Mouse (Mus musculus) adrenal gland, postnatal 10 days (tissue): ENCODE results near the gene Plekha3. TPM values are rescaled to one million over a fixed set of nuclear protein-coding genes. Genes with fewer than 3 reads are reported as not detected.
A peak's percentile ranks its signal among the peaks of the same experiment; 100 is the strongest.

Experiments
- DNase-seq: peaks from one replicate; pipeline ENCODE4 v3.0.0; 2021; ENCODE audit warnings: mixed read lengths
- long read RNA-seq, 2 experiments: library from polyadenylated mRNA; stranded (forward); transcript quantifications; one replicate each; pipeline ENCODE4 v2.0.0; 2021
- total RNA-seq, 2 experiments: library from RNA; stranded (reverse); gene quantifications; 2 replicates each; pipeline ENCODE4 v1.2.3; 2021

Gene Plekha3
- total RNA-seq, result 10 to 100 TPM; 28.5 to 31.9 TPM
- long read RNA-seq, experiment 1, transcript Plekha3-201 (8 exons, 2,534 nt), result major isoform, 66 of 77 reads
- long read RNA-seq, experiment 1, partial matches to known transcripts, result 9 of 77 reads
- long read RNA-seq, experiment 1, other reads (novel, unspliced or antisense), result 2 of 77 reads
- long read RNA-seq, experiment 2, transcript Plekha3-201 (8 exons, 2,534 nt), result major isoform, 35 of 37 reads
- long read RNA-seq, experiment 2, partial matches to known transcripts, result 1 of 37 reads
- long read RNA-seq, experiment 2, other reads (novel, unspliced or antisense), result 1 of 37 reads

DNA sequence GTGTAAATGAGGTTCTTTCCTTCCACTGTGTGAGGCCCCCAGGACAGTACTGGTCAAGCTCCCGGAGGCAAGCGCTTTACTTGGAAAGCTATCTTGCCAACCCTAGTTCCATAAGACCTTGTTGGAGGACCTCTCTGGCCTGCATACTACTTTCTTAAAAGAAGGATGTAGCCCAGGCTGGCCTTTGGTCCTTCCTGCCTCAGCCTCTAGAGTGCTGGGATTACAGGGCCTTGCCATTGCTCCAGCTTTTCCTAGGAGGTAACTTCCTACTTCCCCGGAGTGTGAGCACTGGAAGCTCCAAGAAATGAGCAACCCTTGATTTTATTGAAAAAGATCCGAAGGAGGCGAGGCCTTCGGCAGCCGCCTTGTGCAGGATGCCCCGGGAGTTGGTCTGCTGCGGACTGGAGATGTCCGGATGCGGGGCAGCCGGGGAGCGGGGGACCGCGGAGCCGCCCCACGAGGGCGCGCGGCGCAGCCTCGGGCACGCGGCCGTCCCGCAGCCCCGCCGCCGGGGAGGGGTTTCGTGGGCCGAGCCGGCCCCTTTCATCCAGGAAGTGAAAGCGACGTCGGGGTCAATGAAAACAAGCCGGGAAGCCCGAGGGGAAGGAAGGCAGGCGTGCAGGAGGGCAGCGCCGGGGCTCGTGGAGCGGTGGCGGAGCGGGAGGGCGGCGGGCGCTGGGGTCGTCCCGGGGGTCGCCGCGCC is at the start of gene Plekha3:
Gene Plekha3, plus strand, starts transcription at position 557 of the 703 bp plus-strand sequence.
- peak; percentile 92 for DNase-seq

DNA sequence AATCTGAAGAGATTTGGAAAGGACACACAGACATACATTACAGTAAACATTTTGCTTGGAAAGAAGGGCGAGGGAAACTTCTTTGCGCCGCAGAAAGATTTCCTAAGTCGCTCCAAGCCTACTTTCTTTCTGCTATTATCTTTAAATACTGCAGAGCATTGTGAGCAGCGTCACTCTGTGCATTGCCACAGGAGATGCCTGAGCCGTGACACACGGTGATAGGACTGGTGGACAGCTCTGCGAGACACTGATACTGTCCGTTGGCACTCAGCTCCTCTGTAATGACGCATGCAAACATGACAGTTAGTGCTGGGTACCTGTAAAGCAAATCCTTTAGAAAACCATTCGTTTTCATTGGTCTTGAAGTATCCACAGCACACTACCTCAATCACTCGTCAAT is 44.8 kb upstream of the Plekha3 start:
- no peak for DNase-seq

DNA sequence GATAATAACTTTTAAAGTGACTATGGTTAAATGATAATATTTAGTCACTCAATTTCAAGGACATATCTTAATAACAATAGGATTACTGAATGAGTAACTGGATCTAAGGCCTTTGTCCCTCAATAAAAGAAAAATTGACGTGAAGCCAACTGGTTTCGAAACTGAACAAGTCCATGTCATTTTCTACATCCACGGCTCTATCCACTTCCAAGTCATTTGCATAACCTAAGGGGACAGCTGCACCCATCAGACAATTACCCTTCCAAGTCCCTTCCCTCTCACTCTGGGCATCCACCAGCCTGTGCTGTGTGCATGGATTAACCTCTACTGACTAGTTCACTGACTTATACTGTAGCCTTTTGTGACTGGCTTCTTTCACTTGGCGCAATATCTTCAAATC is 43.5 kb upstream of the Plekha3 start:
- DNase-seq, result peak; percentile 13

DNA sequence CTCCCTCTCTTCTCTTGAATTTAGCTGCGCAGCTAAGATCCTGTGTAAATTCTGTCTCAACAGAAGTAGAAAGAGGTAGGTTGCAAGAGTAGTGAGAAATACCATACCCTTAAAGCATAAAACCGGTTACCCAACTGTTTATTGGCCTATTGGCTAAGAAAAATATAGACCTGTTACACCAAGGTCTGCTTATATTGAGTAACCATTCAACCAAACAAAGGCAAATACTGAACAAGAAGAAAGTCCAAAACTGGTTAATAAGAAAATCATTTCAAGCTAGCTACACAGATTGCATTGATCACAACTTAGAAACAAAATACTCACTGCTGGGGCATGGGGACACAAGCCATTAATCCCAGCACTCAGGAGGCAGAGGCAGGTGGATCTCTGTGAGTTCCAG is 35.4 kb upstream of the Plekha3 start:
- DNase-seq, result no peak

DNA sequence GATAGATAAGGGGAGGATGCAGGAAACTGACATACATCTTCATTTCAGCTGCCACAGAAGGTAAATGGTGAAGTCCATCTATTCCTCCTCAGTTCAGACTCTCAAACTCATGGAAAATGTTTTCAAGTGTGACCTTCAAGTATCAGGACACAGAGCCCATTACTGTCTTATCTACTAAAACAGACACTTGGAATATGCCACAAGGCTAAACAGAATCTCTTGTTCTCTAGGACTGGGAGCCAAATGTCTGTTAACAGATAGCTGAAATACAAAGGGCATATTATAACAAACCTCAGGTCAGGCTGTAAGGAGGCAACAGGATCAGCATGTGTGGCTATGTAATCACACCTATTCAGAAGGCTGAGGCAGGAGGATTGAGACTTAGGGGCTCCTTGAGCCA is 31.3 kb upstream of the Plekha3 start:
- DNase-seq, result no peak

DNA sequence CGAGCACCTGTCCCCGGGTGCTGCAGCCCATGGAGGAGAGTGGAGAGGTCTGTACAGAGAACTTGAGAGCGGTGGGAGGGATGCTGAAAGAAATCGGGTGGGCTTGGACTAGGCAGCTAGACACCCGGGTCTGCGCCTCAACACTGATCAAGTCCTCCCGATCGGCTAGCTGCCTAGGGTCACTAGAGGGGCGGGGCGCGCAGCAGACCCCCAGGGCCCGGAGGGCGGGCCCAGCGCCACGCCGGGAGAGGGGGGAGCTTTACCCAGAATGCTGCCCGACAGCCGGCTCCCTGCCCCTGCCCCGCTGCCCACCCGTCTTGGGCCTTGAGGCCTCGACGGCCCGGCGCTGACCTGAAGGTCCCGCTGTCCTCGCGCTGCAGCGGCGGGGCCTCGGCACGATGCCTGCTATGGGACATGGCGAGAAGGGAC is 27.6 kb upstream of the Plekha3 start:
- no peak for DNase-seq

DNA sequence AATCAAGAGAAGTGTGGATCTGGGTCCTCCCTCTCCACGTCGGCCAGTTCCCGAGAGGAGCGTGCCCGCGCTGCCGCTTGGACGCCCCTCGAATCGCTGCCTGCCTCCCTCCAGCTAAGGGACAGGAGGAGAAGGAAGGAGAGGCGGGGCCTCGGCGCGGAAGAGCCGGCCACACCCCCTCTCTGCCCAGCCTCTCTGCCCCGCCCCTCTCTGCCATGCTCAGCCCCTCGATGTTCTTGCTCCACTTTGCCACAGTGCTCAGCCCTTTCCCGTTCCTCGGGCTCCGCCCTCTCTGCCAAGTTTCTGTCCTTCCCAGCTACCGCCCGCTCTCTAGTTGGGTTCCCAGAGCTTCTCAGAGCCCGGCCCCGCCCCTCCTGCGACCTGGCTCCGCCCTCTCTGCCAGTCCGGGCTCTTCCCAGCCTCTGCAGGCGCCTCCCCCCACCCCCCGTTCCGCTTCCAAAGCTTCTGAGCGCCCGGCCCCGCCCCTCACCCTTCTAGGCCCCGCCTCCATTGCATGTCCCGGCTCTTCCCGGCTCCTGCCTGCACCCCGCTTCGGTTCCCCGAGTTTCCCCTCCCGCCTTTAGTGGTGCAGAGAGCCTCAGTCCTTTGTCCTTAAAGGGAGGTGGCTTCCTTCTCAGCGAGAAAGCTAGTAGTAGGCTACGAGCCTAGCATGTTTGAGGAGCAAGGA is 27.1 kb upstream of the Plekha3 start, which contains the start of the genes Prkra and Pjvk:
Gene Prkra, minus strand, starts transcription at position 133 of the 688 bp plus-strand sequence.
Gene Pjvk, plus strand, starts transcription at position 594 of the 688 bp plus-strand sequence.
- DNase-seq, result peak; percentile 99

DNA sequence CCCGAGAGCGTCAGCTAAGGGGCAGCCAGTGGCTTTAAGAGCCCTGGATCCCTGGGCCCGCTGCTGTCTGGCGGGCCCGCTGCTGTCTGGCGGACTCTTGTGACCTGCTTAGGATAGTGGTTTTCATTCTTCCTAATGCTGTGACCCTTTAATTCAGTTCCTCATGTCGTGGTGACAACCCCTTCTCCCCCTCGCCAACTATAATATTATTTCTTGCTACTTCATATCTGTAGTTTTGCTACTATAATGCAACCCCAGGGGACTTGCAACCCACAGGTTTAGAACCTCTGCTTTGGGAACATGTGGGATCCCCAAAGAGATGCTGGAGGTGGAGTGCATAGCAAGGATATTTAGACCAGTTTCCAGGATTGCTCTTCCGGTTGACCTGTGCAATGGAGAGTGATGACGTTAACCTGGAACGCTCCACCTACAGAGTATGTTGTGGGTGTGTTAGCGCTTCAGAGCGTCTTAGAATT is 26.4 kb upstream of the Plekha3 start:
- DNase-seq, result no peak

DNA sequence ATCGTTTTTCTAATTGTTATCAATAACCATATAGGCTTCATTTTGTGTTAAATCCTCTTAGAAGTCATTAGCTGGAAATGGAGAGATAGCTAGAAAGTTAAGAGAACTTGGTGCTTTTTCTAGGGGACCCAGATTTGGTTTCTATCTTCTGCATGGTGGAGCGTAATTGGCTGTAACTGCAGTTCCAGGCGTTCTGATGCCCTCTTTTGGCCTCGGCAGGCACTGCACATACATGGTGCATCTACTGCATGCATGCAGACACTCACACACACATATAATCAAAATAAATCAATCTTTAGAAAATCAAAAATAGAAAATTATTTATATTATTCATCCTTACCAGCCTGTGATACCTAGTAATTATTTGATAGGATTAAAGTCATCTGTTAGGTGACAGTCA is 22.0 kb upstream of the Plekha3 start:
- no peak for DNase-seq

DNA sequence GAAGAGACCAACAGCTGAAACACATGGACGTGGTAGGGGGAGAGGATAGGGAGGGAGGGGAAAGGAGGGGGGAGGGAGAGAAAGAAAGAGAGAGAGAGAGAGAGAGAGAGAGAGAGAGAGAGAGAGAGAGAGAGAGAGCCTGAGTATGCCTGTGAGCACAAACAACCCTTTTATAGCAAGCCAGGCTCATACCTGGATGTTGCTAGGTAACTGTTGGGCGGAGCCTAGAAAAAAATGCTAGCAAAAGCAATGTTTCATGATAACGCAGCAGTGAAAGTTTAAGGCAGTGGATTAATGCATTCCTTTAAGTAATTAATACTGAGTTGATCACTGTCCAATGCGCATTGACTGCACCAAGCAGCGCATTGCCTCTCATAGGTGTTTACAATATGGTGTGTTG is 20.4 kb upstream of the Plekha3 start:
- DNase-seq, result no peak

DNA sequence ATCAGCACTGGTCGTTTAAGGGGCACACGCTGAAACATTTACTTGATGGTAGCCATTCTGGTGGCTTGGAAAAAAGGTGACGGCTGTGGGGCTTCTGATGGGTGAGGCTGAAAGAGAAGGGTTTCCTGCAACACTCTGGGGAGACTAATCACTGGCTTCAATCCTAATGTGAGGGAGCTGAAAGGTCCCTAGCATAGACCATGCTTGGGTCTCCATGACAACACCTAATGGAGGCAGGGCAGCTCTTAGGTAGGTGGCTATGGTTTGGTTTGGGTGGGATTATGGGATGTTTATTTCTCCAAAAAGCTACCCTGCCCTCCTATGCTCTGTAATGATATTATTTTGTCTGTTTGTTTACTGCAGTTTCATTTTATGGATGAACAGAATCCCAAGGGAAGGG is 19.6 kb upstream of the Plekha3 start:
- DNase-seq, result no peak

DNA sequence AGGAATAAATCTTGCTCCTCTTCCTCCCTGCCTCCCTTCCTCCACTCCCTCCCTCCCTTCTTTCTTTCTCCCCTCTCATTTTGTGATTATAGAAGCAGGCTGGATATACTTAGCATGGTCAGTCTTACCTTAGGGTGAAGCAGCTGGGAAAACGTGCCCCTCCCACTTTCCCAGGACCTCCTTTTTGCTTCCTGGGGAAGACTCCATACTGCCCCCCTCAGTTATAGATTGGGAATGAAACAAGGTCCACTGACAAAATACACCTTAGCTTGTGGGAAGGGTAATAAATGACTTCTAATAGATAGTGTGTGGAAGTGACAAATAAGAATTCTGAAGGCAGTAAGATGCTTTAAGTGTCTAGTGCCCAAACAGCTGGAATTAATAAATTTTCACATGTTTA is 19.1 kb upstream of the Plekha3 start:
- peak; percentile 15 for DNase-seq

DNA sequence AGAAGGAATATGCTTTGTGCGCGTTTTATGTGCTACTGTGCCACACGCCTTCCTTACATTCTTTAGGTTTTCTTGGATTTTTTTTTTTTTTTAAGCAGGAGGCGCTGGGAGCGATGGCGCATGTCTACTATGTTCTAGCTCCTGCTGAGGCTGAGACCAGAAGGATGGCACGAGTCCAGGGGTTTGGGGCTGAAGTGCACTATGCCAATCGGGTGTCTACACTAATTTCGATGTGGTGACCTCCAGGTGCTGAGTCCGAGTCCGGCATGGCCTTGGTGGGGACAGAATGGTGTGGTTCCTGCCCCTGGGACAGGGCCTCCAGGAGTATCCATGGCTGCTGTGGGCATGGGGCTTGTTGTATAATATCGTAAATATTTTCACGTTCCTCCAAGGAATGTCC is 16.5 kb upstream of the Plekha3 start:
- no peak for DNase-seq

DNA sequence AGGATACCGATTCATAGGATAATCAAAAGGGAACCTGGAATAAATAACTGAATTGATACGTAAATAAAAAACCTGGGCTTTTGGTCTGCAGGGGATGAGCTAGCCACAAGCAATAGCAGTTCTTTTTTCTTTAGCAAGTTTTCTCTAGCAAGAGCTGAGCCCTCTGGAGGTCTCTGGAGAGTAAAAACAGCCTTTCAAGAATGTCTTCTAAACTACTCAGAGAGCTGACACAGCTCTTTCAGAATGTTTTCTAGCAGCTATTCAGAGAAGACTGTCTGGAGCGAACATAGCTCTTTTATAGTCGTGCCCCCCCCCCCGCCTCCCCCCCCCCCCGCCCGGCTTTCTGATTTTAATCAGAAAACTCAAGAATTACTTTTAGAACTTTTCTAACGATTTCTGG is 15.7 kb upstream of the Plekha3 start:
- no peak for DNase-seq

DNA sequence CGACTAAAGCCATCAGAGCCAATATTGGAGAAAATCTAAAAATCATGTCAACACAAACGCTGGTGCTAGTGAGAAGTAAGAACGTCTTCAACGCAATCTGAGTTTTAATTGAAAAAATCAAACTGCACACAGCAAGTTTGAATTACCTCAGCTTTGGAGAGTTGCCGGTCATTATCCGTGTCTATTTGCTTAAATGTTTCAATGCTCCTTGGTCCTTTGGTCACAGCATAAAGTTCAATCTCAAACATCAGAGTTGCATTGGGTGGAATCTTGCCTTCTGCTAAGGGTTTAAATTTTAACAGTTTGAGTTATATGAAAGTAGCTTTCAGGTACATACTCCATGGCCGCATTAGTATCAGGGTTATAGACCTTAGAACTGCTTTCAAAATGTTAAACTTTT is 9.6 kb upstream of the Plekha3 start:
- no peak for DNase-seq

DNA sequence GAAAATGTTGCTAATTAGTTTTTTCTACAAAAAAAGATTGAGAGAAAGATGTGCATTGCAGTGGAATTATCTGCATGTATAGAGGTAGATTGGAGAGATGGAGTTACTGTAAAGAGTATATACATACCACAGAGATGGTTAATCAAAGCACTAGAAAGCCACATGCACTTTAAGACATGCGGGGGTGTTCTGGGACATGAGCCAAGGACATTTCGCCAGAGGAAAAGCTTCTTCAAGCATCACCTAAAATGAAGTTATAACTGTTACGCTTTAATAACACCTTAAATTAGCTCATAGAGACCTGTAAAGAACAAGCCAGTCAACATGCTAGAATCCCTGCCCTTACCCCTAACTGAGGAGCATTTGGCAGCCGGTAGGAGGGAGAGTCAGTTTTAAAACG is 7.9 kb upstream of the Plekha3 start:
- no peak for DNase-seq

DNA sequence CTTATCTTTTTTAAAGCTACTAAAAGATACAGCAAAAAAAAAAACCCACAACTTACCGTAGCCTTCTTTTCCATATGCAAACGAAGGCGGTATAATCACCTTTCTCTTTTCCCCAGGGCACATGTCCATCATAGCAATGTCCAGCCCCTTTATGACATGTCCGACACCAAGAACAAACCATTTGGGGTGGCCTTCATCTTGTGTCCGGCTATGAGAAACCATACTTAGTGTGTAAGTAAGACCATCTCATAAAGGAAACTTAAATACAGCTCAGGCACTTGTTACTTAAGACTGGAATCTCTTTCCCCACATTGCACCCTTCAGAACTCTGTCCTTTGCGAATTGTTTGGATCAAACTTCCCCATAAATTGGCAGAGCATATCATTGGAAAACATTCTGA is 3.4 kb upstream of the Plekha3 start:
- DNase-seq, result no peak

DNA sequence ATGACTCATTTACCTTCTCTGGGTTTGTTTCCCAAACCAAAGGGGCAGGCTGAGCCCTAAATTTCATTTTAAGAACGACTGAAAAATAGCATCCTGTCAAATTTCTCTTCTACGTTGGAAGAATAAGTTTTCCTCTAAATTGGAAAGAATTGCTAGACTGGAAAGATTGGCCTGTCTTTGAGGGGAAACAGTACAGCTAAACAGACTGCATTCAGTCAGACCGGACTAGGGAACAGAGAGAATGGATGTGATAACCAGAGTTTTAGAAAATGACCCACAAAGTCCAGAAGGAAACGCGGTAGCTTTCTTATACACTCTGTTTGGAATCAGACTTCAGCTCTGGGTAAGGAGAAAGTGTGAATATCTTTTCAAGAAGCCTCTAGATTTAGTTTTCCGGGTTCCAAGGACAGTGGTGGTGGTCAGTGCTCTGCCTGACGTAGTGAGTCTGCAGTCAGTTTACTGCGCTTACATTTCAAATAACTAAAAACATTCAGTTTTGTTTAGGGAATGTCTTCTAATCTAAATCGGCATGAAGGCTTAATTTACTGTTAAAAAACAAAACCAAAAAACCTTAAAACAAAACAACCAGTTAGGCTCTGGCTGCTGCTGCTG is 2.8 kb upstream of the Plekha3 start:
- DNase-seq, result no peak

DNA sequence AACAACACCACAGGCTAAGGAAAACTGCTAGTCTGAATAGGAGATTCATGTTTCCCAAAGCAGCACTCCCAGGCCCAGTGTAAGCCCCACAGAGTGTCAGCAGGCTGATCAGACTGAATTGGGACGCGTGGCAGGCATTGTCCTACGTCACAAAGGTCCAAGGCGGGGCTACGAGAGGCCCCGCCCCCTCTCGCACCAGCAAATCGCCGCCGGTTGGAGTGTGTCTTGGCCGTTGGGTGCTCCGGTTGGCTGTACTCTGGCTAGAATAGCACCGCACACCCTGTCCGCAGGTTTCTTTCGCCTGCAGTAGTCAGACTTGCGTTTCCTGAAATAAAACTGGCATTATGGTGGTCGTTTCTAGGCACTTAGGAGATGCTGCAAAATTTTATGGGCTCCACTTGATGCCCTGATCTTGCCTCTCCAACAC is 2.1 kb upstream of the Plekha3 start, which contains the start of gene Fkbp7:
Gene Fkbp7, minus strand, starts transcription at position 151 of the 427 bp plus-strand sequence.
- DNase-seq, result peak; percentile 95

DNA sequence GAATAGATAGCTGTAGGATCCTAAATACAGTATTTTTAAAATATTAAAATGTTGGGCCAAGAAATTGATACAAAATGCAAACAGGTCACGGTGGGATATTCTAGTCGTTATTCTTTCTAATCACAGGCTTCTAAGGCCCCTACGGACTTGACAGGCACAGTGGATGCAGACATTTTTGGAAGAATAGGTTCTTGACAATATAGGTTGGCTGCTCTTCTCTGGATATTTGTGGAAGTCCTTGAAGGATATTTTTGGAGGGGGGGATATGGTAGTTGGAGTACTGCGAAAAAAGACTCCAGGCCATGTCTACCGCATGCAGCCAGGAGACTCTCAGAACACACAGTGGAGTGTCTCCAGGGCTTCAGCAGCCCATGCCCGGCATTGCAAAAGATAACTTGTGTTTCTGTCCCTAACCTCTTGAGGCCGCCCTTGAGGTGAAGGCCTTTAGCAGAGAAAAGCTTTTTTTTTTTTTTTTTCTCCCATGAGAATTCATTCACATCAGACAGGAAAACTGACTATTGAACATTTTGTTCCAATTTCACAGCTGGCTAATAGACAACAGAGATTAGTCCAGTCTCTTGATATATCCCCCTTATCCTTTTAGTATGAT is 1.5 kb upstream of the Plekha3 start:
- peak; percentile 63 for DNase-seq

DNA sequence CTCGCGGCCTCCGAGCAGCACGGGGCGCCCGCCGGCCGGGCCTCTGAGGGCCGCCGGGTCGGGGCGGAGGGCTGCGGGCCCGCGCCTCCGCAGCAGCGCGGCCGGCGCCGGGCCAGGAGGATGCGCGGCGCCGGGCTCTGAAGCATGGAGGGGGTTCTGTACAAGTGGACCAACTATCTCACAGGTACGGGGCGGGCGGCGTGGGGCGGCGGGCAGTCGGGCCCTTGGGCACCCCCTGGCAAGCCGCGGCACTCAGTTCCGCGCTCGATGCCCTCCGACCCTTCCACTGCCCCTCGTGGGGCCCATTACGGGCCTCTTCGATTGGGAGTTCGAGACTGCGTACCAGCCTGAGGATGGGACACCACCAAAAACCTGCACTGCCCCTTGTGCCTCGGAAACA is 370 bp downstream of the Plekha3 start:
- peak; percentile 36 for DNase-seq

DNA sequence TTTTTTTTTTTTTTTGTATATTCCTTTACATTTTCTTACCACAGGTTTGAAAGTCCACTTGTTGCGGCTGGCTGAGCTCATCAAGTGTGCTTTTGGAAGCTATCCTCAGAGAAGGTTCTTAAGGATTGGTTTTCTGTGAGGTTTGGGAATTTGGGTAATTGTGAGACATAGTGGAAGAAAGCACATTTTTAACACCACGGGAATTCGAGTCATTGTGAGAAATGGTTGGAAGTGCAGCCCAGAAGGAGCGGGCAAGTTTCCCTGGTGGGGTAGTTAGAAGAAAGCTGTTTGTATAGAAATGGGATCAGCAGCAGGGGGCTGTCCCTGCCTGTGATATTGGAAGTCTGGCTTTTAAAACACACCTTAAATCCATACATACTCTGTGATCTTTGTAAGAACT is 868 bp downstream of the Plekha3 start:
- DNase-seq, result no peak
